Mouse (Mus musculus): Measurements from ENCODE around the gene Kcnj15.

DNA sequence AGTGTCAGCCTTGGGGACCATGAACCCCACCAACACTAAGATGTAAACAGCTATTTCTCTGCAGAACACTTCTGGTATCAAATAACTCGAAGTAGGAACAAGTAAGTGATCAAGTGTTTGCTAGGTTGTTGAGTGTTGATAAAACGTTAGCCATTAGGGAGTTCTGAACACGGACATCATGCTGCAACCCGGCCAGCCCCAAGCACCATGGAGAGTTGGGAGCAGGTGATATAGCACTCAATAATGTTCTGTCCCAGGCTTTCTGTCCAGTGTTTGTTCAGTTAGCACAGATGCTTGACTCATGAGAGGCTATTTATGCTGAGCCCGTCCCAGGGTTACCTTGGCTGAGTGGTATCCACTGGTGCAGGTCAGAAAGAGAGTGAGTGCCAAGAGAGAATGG, 74.8 kb downstream of the Kcnj15 start:
- TF ChIP-seq POLR2A (IDR thresholded peaks at IDR 0.05; ENCODE audit: extremely low read depth, insufficient read depth, low read length) (no peak), CTCF (IDR thresholded peaks at IDR 0.05; ENCODE audit: extremely low read depth, insufficient read depth, low read length) (no peak)
